Mouse (Mus musculus) adrenal gland, adult 2 months (tissue): Measurements from ENCODE around the gene Nsmce1. TPM values are rescaled to one million over a fixed set of nuclear protein-coding genes. Genes with fewer than 3 reads are reported as not detected.

Experiments
- DNase-seq: peaks from one replicate; pipeline ENCODE4 v3.0.0; 2021
- polyA plus RNA-seq: library from polyadenylated mRNA; depleted of rRNA; stranded (reverse); fragments of >200 nt; gene quantifications from 2 replicates; pipeline ENCODE4 v1.2.3, GENCODE M21; 2012
- total RNA-seq, 2 experiments: library from RNA; stranded (reverse); gene quantifications; 2 replicates each; pipeline ENCODE4 v1.2.3; 2021

The Nsmce1 gene
- total and polyA plus RNA-seq, 3 experiments: 35.0 to 50.0 (median 46.7) TPM

GRCm38 (mm10) chr7:125489636-125490035 is 1.8 kb downstream of the Nsmce1 start:
- no peak for DNase-seq

GRCm38 (mm10) chr7:125488706-125489105 is 2.7 kb downstream of the Nsmce1 start:
- DNase-seq: no peak

- no peak for DNase-seq
Measured at GRCm38 (mm10) chr7:125487126-125487525, 4.3 kb downstream of the Nsmce1 start.

GRCm38 (mm10) chr7:125486121-125486630 is 5.2 kb downstream of the Nsmce1 start:
- no peak for DNase-seq

- DNase-seq: peak; percentile 55
Measured at GRCm38 (mm10) chr7:125484791-125485190, 6.6 kb downstream of the Nsmce1 start.

GRCm38 (mm10) chr7:125482886-125483285 is 8.5 kb downstream of the Nsmce1 start:
- DNase-seq: peak; percentile 65

- no peak for DNase-seq
Measured at GRCm38 (mm10) chr7:125482339-125482738, 9.1 kb downstream of the Nsmce1 start.

- DNase-seq: no peak
Measured at GRCm38 (mm10) chr7:125480518-125480917, 10.9 kb downstream of the Nsmce1 start.

- DNase-seq: peak; percentile 72
Measured at GRCm38 (mm10) chr7:125478391-125478984, 12.9 kb downstream of the Nsmce1 start.

GRCm38 (mm10) chr7:125475601-125476251 is 15.7 kb downstream of the Nsmce1 start:
- DNase-seq: no peak

GRCm38 (mm10) chr7:125474535-125474934 is 16.9 kb downstream of the Nsmce1 start:
- no peak for DNase-seq

GRCm38 (mm10) chr7:125471991-125472741 is 19.2 kb downstream of the Nsmce1 start:
- DNase-seq: peak; percentile 81

GRCm38 (mm10) chr7:125470901-125471300 is 20.5 kb downstream of the Nsmce1 start:
- no peak for DNase-seq

GRCm38 (mm10) chr7:125469937-125470336 is 21.5 kb downstream of the Nsmce1 start:
- DNase-seq: peak; percentile 73

- no peak for DNase-seq
Measured at GRCm38 (mm10) chr7:125462200-125462599, 29.2 kb downstream of the Nsmce1 start.

GRCm38 (mm10) chr7:125453671-125454070 is 37.7 kb downstream of the Nsmce1 start:
- no peak for DNase-seq

- DNase-seq: no peak
Measured at GRCm38 (mm10) chr7:125451078-125451477, 40.3 kb downstream of the Nsmce1 start.

GRCm38 (mm10) chr7:125450678-125451077 is 40.7 kb downstream of the Nsmce1 start:
- no peak for DNase-seq

- DNase-seq: peak; percentile 93
Measured at GRCm38 (mm10) chr7:125444464-125445401, 46.7 kb downstream of the Nsmce1 start, which contains the start of gene Kdm8. Gene Kdm8 (plus strand): TSS chr7:125444676.

GRCm38 (mm10) chr7:125444076-125444463 is 47.3 kb downstream of the Nsmce1 start:
- DNase-seq: no peak

- no peak for DNase-seq
Measured at GRCm38 (mm10) chr7:125442323-125442722, 49.1 kb downstream of the Nsmce1 start.
